ENCODE assay signal across 19 mouse cellular contexts in genomic region chr6:54080518-54081285, GRCm38 (mm10). TPM values are rescaled to one million over a fixed set of nuclear protein-coding genes. Genes with fewer than 3 reads are reported as not detected.
DNase-seq lines count a peak whose midpoint lies in the region.
"Had no signal": no experiment of that assay in that cellular context is flagged by ENCODE, and none has a peak within 500 bp of the region (broad histone marks: within the 10 kb centered on the region; RNA-seq: fewer than 3 reads in every experiment).

No protein-coding gene starts in this region.

- WGBS in heart, embryonic 10.5 days = 91% methylated on average over 15 of the region's 15 CpGs

- H3K4me1 ChIP-seq in heart, embryonic 10.5 days = peaks cover 17% of the 10 kb centered on the region
- H3K4me1 ChIP-seq: forebrain, embryonic 13.5 days had no signal

- no peaks in the 10 kb centered on the region for H3K27me3 ChIP-seq in heart, embryonic 10.5 days (ENCODE audit: insufficient read depth, poor library complexity, severe bottlenecking)
- H3K27me3 ChIP-seq: forebrain, embryonic 13.5 days; heart, embryonic 15.5 days; hindbrain, embryonic 13.5 days had no signal

- H3K36me3 ChIP-seq in heart, embryonic 10.5 days = no peaks in the 10 kb centered on the region
- H3K36me3 ChIP-seq: embryonic facial prominence, embryonic 10.5 days; heart, embryonic 15.5 days; hindbrain, embryonic 13.5 days had no signal

- DNase-seq in cerebellum, postnatal 10 days = peak; percentile 51 to 54
- DNase-seq in cerebellum, postnatal 36 days = no peak
- DNase-seq in heart, adult 11 months = peak; percentile 92
- no peak for DNase-seq in heart, embryonic 10.5 days (ENCODE audit: low spot score)
- DNase-seq in heart, postnatal 4 days = peak; percentile 54
- no peak for DNase-seq in heart, postnatal 25 days (ENCODE audit: low spot score)
- DNase-seq: adrenal gland, adult 2 months; adrenal gland, postnatal 25 days; forebrain, postnatal 0 days; gastrocnemius, postnatal 36 days; kidney, adult 11 months; kidney, adult 9 months had no signal

- intact Hi-C loops in heart, postnatal 25 days (cut with DNase I) = no loop called here

- H3K9me3 ChIP-seq in heart, embryonic 10.5 days = no peaks in the 10 kb centered on the region
- H3K9me3 ChIP-seq: embryonic facial prominence, embryonic 10.5 days; forebrain, embryonic 13.5 days; heart, embryonic 15.5 days; hindbrain, embryonic 13.5 days had no signal

- no peak overlapping the region for H3K4me3 ChIP-seq in heart, embryonic 10.5 days
- H3K4me3 ChIP-seq: embryonic facial prominence, embryonic 10.5 days; forebrain, embryonic 13.5 days; heart, adult 2 months; heart, embryonic 15.5 days; hindbrain, embryonic 13.5 days had no signal

- H3K27ac ChIP-seq in heart, embryonic 10.5 days = no peak overlapping the region
- H3K27ac ChIP-seq: embryonic facial prominence, embryonic 10.5 days; forebrain, embryonic 13.5 days; heart, adult 2 months; heart, embryonic 15.5 days; hindbrain, embryonic 13.5 days; hindbrain, postnatal 0 days; kidney, postnatal 0 days had no signal

RNA-seq across cellular contexts. Expression of gene Chn2, which starts 41.3 kb away (rescaled TPM):
- polyA plus RNA-seq in heart, embryonic 10.5 days (2016; fragmentation: Nextera tagmentation; extraction: Ambion mirVana) = 4.1 and 7.1 TPM in 2 replicates
- 1 to 10 TPM; 5.4 to 6.2 TPM for total RNA-seq in heart, postnatal 4 days (2021)
- 1 to 10 TPM; 3.0 to 4.3 TPM for total RNA-seq in heart, postnatal 25 days (2021)

Comparison
In these comparisons a context has a peak if more than half of its experiments do, and no peak if none do; other contexts are left out.
1. DNase-seq: peak in cerebellum, postnatal 10 days (2 of 2), heart, adult 11 months (single experiment) and heart, postnatal 4 days (single experiment); none in cerebellum, postnatal 36 days (0 of 2), heart, embryonic 10.5 days (single experiment) and heart, postnatal 25 days (single experiment).